Mouse (Mus musculus): ENCODE measurements around the gene Rarb.
"Not testable (repeated sequence)": the region's sequence is repeated elsewhere in the genome, so short reads cannot be mapped to it uniquely, and the experiment has no call there.

The Rarb gene

DNA sequence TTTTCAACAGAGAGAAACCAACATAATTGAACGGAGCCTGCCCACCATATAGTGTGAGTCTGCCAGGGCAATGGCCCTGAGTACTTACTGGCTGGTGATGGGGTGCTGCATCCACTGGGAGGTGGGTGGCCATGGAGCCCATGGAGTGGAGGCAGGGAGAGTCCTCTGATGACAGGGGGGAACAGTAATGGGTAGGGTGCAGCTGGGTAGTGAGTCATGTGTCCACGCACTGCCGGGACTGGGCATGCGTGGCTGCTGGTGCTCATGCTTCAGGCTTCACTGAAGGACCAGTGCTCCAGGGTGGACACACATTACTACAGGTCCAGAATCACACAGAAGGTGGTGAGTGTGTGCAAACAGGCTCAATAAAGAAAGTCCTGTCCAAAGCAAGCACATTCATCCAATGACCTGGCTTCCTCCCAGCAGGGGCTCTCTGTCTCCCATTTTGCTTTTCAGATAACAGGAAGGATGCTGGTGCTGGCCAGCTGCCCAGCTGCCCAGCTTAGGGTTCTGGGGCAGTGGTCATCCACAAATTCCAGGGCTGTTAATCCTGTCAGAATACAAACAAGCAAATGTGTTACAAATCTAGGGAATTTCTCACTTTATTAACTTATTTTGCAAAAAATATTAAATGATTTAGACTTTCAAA is at the start of gene Rarb:
TSS of gene Rarb (minus strand) at position 555 of the 649 bp plus-strand sequence.
- no peak for DNase-seq

DNA sequence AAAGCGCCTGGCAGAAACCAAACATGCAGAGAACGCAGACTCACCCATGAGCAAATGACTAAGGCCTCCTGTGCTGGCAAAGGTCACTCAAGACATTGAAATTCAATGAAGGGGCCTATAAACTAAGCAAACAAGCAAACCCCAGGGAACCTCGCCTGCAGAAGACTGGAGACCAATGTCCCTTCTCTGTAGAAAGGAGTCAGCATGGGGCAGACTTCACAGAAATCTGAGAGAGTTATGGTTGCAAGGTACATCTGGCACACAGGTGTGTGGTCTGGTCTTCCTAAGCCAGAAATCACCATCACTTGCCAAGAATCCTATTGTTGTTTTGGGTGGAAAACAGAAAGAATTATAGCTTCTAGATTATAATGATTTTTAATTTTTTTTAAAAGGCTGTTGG is 23.1 kb upstream of the Rarb start:
- DNase-seq = no peak

DNA sequence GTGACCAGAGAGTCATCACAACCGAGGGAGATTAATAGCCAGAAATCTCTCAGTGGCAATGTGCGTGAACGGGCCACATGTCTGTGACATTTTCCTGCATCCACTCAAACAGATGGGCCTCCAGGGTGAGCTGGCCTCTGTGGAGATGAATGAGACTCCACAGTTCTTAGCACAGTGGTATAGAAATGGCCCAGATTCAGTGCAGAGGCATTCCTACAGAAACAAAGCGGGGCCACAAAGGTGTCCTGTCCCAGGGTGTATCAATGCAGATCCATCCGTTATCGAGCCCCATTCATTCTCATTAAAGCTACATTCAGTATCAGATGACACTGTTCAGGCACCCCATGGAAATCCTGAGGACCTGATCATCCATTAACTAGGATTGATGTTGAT is 22.6 kb upstream of the Rarb start:
- no peak for DNase-seq

DNA sequence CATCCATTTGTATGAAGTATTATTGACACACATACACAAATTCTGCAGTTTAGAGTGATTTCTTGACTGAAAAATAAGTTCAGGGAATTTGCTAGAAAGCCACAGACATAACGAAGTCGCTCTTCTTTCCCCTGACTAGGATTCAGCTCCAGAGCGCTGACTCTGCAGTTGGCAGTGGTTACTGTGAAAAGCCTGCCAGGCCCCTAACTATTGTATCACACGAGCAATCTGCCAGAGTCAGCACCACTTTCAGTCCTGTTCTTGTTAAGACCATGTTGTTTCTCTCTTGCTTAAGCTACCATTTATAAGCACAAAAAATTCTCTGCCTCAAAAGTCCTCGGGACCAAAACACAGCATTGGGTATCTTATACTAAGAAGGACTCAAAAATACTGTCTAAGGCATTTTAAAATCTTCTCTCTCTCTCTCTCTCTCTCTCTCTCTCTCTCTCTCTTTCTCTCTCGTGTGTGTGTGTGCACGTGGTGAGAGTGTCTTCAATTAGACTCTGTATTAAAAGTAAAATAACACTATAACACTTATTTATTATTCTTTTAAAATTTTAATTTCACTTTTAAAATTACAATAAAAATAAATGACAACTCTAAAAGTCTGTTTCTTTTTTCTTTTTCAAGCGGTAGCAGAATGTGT is 22.1 kb upstream of the Rarb start:
- DNase-seq = peak; percentile 71

DNA sequence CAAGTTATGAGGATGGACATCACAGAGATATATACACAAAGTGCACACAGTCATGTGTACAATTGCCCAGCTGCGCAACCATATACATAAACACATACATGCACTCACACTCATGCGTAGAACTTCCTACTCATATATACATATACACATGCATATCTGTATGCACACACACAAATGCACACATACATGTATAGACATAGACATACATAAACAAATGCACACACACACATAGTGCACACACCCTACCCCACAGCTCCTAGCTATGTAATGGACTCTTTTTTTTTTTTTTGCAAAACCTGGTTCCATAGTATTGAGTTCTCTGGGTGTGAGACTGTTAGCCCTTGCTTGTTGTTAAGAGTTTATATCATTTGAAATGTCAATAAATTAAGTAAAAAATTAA is 21.2 kb upstream of the Rarb start:
- DNase-seq = no peak

DNA sequence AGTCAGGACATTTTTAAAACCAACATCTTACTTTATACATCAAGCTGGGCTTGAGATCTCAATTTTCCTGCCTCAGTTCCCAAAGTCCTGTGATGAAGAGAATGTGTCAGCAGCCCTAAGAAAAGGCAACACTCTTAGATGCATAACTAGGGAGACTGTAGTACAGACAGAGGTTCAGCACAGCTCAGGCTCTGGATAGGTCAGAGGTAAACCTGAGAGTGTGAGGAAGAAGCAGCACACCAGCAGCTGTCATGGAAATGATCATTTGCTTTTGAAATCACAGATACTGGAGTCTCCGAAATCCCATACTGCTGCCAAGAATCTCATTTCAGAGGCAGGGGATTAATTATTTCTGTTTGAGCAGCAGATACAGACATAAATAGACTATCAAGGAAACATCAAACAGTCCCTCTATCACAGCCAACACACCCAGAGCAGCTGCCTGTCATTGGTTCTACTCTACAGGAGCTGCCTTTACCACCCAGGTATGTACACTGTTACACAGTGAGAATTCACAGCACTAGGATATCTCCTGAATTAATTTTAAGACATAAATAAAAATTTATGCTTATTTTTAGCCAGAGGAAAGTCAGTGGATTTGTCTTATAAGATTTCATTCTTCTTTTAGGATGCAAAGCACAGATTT is 3.7 kb downstream of the Rarb start:
- no peak for DNase-seq

DNA sequence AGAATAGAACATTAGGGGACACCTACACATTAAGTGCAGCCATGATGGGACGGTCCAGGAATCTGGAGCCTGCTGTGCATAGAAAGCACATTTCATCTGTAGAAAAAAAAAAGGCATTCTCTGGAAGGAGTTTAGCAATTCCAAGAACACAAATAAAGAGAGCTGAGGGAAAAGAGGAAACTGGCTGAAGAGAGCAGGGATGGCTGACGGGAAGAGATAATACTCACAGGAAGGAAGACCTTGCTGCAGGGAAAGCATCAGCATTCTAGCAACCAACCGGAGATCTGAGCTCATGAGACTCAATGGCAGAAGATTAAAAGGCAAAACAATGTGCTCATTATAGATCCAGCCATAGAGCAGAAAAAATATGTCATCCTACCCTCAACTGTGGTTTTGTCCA is 12.8 kb downstream of the Rarb start:
- peak; percentile 4 for DNase-seq

DNA sequence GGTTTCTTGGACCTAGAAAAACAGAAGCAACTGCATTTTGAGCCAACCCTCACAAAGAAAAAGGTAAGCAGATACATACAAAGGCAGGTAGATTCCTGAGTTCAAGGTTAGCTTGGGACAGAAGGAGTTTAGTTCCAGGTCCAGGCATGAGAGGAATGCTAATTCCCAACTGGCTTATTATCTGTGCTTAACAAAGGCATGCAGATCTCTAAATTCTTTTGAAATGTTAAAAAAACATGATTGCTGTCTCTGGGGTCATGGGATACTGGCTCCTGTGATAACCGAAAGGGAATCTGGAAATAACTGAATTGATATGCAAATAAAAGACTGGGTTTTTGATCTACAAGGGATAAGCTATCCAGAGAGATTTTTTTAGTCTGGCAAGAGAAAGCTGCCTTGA is 28.8 kb downstream of the Rarb start:
- DNase-seq = no peak

DNA sequence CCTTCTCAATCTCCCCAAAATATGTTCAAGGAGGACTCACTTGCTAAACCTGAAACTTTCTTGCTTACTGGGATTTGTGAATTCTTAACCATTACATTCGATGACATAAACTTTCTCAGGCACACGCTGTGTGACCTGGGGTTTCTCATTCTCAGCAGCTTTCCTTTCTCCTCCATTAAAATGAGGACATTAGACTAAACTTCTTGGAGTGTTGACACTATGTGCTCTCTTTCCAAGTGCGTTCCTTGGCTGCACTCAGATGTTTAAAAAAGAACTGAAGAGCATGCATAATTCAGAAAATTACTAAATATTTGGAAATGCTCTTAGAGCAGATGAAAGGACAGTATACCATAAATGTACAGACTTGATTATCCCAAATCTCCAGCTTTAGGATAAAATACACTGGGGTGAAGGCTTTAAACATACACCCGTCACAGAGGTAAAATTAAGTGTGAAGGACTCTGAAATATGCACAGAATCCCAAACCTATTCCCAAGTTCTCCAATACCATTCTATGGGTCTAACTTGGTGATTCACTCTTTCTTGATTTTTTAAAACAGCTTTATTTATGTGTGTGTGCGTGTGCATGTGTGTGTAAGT is 36.9 kb downstream of the Rarb start:
- no peak for DNase-seq

DNA sequence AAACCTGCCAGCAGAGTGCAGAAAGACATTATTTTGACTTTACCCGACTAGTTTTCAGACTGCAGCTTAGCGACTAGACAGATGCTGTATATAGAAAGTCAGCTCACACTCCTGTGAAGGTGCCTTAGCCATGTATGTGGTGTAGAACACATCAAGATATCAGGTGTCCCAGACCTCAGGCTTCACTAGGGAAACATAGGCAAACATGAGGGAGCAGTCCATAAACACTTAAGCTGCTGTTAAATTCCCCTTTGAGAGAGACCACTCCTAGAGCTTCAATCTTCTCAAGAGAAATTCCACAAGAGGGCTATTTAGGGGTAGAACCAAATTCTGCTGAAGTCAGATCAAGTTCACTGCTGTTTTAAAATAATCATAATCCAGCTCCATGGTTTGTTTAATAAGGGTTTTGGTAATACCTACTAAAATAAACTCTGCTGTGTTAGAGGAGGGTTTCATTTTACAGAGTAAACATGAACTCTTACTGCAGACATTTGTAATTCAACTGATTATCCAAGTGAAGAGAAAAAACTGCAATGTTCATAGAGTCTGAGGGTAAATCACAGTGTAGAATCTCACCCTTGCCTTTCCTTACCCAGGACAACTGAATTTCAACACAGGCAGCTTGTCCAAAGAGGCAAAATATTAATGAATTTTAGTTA is 42.1 kb downstream of the Rarb start:
- no peak for DNase-seq

DNA sequence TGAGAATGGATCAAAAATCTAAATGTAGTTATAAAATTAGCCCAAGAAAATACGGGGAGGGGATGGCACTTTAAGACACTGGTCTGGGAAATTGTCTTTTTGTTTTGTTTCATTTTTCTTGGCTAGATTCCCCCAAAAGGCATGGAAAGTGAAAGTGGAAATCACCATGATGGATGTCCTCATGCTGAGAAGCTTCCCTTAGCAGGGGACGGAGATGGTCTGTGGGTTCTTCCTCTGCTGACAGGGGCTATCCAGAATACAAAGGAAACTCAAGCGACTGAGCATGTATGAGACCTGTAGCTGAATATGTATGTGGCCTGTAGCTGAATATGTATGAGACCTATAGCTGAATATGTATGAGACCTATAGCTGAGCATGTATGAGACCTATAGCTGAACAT is 46.0 kb downstream of the Rarb start:
- peak; percentile 48 for DNase-seq

DNA sequence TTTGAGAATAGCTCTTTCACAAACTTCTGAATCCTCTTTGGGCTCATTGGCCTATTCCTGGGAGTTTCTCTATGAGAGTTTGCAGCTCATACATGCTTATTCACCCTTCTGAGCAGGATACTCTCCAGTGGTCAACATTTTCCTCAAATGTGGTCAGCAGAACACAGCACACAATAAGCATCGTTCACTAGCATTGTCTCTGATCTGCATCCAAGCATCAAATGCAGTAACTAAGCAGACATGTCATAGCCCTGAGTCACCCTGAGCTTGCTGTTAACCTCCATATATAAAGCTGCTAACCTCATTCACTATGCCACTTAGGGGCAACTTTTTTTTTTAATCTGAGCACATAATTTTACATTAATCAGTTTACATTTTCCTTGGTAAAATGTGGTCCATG is 53.1 kb downstream of the Rarb start:
- DNase-seq = no peak

DNA sequence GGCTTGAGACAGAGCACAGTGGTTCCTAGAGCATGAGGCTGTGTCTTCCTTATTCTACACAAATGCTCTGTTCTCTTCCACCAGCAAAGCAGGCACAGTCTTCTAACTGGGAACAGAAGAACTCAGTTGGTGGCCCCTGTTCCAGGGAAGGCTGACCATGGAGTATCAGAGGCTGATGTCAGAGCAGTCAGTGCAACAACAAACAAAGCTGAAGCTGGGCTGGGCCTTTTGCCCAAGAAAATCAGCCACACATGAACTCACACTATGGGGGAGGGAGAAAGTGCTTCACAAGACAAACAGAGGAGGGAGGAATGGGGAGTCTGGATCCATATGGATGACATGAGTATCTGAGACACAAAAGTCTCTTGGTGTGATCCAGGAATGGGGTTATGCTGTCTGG is 56.2 kb downstream of the Rarb start:
- no peak for DNase-seq

DNA sequence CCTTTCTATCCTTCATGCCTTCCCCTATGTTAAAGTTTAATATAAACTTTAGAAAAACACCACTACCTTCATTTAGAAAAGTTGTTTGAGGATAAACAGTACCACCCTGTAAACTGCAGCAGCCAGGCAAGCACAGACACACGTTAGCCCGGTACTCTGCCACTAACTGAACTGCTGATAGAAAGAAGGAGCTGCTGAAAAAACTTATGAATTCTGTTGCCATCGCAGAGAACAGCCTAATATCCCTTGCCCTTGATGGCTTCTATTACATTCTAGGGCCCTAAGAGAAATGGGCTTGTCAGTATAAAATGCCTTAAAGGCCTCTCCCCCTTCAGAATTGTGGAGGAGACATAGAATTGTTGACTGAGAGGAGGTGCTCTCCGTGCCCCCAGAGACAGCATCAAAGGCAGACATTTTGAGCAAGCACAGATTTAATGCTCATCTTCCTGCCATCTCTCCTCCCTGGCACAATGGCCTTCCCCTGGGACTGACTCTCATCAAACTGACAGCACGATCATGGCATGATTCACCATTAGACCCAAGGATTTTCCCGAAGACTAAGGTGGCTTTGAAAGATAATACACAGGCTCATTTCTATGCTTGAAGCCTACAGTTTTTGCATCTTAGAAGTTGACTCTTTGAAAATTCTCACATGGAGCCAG is 60.1 kb downstream of the Rarb start:
- DNase-seq = no peak

DNA sequence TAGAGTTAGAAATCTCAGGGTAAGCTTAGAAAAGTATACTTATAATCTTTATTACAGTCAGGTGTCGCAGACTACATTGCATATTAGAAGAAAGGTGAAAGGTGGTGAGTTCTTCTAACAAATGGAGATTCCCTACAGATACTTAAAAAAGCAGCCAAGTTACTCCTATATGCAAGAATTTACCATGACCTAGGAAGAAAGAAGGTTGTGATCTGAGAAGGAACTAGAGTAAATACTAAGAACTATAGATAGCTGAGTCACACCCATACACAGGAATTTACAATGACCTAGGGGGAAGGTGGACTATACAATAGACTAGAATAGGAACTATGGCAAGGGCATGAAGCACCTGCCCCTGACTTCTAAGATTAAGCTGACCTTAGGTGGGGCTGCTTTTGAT is 63.4 kb downstream of the Rarb start:
- DNase-seq = not testable (repeated sequence)

DNA sequence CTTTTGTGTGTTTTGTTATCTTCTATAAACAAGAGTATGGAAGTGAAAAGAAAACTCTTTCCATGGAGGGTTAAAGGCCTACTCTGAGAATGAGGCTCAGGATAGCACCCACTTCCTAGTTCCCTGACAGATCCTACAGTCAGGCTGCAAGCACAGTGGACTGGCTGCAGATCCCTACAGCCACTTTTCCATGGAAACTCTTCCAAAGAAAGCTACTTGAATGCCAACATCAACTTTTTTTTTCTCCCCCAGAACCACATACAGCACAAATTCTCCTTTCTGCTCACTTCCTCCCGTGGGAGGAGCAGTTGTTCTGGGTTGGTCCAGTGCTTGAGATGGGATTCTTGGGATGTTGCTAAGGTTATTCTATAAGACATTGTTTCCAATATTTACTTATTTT is 66.3 kb downstream of the Rarb start:
- DNase-seq = no peak

DNA sequence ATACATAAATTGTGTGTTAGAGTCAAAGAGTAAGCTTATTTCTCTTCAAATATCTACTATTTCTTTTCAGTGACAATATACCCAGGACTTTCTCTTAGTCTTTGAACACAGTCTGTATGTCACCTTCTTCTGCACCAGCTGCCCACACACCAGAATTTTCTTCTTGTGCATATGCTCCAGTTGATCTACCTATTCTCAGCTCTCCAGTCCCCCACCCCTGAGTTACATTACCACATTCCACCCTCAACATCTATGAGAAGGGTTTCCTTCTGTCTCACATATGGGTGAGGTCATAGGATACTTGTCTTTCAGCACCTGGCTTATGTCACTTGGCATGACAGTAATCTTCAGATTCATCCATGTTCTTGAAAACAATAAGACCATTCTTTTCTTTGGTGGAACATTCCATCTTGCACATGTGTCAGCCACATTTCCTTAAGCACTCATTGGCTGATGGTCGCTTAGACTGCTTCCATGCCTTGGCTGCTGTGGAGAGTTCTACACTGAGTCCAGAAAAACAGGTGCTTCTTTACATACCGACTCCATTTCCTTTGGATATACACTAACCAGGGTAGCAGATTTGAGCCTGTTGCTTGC is 71.9 kb downstream of the Rarb start:
- no peak for DNase-seq

DNA sequence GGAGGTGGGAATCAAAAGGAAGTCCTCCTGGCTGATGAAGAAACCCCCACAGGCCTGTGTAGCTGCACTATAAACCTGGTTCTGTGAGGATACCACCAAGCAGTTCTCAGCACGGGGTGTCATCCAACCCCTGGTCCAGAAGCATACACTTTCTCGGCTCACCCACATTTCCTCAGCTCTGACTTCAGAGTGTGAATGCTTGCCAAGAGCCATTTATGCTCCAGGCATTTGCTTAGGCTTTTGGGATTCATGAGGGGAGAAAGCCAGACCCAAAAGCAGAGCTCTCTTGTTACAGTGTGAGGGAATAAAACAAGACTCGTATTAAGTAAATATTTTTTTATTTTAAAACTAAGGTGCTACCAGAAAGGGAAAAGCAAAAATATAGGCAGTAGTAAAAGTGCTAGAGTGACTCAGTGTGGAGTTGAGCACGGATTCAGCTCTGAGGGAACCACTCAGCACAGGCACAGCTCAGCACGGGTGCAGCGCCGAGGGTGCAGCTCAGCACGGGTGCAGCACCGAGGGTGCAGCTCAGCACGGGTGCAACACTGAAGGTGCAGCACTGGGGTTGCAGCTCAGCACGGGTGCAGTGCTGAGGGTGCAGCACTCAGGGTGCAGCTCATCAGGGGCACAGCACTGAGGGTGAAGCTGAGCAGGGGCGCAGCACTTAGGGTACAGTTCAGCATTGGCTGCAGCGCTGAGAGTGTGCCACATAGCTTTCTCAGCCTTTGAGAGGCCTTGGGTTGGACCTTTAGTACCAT is 77.8 kb downstream of the Rarb start:
- no peak for DNase-seq

DNA sequence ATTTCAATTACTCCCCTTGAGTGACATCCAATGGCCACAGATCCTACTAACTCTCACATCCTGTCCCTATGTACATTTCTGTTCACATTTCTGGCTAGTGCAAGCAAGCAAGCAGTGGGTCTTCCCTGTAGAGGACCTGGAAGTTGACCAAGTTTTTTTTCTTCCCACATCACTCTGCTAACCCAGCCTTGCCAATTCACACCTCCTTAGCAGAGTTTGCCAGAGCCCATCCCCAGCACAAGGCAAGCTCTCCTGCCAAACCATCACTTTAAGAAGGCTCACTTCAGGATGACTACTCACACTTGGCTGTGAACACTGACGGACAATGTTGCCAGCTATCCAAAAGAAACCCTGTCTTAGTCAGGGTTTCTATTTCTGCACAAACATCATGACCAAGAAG is 80.4 kb downstream of the Rarb start:
- DNase-seq = no peak

DNA sequence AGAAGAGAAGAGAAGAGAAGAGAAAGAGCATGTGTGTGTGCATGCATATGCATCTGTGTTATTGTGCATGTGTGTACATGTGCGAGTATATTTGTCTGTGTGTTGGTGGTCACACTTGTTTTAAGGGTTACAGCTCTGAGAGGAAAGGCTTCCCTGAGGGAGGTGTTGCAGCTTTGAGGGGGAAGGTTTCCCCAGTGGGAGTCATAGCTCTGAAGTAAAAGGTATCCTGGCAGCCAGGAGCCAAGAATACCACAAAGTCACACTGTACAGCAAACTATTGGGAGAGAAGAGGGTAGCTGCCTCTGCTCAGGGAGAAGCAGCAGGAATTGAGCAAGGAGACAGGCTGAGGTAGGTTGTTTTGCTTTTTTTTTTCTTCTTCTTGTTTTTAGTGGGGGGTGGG is 81.2 kb downstream of the Rarb start:
- no peak for DNase-seq

DNA sequence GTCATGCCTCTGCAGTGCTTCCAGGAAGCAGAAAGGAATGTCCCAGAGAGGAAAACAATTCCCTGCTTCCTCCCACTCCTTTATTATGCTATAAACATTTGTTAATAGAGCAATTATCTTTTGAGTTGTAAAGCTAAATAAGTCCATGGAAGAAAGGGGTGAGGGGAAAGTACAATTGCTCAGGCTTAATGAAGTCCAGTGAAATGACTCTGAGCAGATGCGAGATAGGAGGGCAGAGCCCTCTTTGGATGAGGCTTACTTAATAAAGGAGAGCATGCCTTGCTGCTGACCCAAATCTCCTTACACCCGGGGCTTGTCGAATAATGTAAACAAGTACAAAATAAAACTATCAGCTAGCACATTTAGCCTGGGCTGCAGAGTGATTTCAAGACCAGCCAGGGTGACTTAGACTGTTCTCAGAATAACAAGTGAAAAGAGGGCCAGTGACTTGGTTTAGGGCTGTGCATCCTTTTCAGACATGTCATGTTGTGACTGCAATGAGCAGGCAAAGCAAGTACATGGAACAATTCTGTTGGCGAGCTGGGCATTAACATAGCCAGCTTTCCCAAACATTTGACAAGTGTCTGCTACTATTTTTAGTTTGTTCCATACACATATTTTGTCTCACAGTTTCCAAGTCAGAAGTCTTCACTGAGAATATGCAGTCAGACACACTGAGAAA is 83.5 kb downstream of the Rarb start:
- peak; percentile 37 for DNase-seq

All from kidney, adult 9 months (tissue).